Comparison of ENCODE assay signal across 17 mouse cellular contexts in the genomic region with DNA sequence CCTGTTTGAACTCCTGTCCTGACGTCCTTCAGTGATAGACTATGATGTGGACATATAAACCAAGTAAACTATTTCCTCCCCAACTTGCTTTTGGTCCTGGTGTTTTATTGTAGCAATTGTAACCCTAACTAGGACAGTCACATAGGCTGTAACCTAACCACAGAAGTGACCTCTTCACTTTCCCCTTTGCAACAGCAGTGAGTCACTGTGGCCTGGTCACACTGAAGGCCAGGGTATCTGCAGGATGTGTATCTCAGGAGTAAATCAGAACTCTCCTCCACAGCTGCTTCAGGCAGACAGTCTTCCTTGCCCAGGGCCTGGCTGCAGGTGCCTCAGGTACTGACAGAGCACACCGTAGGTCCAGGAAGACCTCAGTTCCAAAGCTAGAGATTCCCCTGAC.
"Had no signal": no experiment of that assay in that cellular context is flagged by ENCODE, and none has a peak within 500 bp of the region (broad histone marks: within the 10 kb centered on the region; RNA-seq: fewer than 3 reads in every experiment).

No protein-coding gene starts in this region.

- H3K9me3 ChIP-seq: lung, embryonic 15.5 days; midbrain, embryonic 13.5 days; midbrain, embryonic 15.5 days; neural tube, embryonic 12.5 days; stomach, embryonic 15.5 days had no signal

- H3K27me3 ChIP-seq: lung, embryonic 15.5 days had no signal

- H3K9ac ChIP-seq: liver, postnatal 0 days; lung, embryonic 15.5 days; midbrain, embryonic 13.5 days; midbrain, embryonic 15.5 days; neural tube, embryonic 12.5 days; stomach, embryonic 15.5 days had no signal

- H3K27ac ChIP-seq: lung, embryonic 15.5 days; macrophage; midbrain, embryonic 13.5 days; midbrain, embryonic 15.5 days; neural tube, embryonic 12.5 days; stomach, embryonic 15.5 days; stomach, postnatal 0 days had no signal

- ATAC-seq: liver, postnatal 0 days; midbrain, embryonic 13.5 days; midbrain, embryonic 15.5 days had no signal

- H3K4me3 ChIP-seq: lung, embryonic 15.5 days; megakaryocyte, embryonic 14.5 days; midbrain, embryonic 13.5 days; midbrain, embryonic 15.5 days; neural tube, embryonic 12.5 days; stomach, embryonic 15.5 days had no signal

- DNase-seq: liver, postnatal 0 days; lung, adult 2 months; lung, postnatal 10 days; lung, postnatal 36 days; right cerebral cortex, postnatal 14 days; thymus, adult 2 months; thymus, postnatal 25 days; thymus, postnatal 4 days had no signal

- H3K4me2 ChIP-seq: lung, embryonic 15.5 days; midbrain, embryonic 11.5 days; midbrain, embryonic 13.5 days; midbrain, embryonic 15.5 days; neural tube, embryonic 12.5 days; stomach, embryonic 15.5 days had no signal

- H3K36me3 ChIP-seq: lung, embryonic 15.5 days; midbrain, embryonic 13.5 days; midbrain, embryonic 15.5 days; neural tube, embryonic 12.5 days; stomach, embryonic 15.5 days had no signal
